Mouse (Mus musculus) liver, embryonic 14.5 days (tissue): ENCODE measurements at regions not wholly inside any gene's neighbourhood (a gene's known extent, or its start where the extent isn't known, plus 50 kb on each side); places are given as distances from the start of the nearest gene placed in this dataset.
A peak's percentile ranks its signal among the peaks of the same experiment; 100 is the strongest.

Experiments
- ATAC-seq: fragments of 200-750 bp; cut with Nextera tagmentation; 2 replicates; pipeline ENCODE4 v1.8.0; 2017; ENCODE audit warnings: moderate number of reproducible peaks, mild to moderate bottlenecking, moderate library complexity; ENCODE audit not compliant: insufficient read depth
- DNase-seq, 3 experiments: peaks; one replicate each; pipeline ENCODE4 v3.0.0-alpha.2; 2012 to 2013; ENCODE audit warnings: low read depth in 3 of 3, low spot score in 3 of 3
- H3K27ac ChIP-seq: fragments of 300-500 bp; sonication (generic); 2 replicates; pipeline ENCODE4 v1.5.1; 2014; ENCODE audit warnings: moderate library complexity, mild to moderate bottlenecking, control low read depth, inconsistent platforms
- H3K27me3 ChIP-seq: fragments of 300-500 bp; sonication (generic); 2 replicates; pipeline ENCODE4 v1.6.1; 2014; ENCODE audit warnings: mild to moderate bottlenecking, low read length, moderate library complexity; ENCODE audit not compliant: control insufficient read depth, insufficient read depth
- H3K36me3 ChIP-seq: fragments of 300-500 bp; sonication (generic); replicated peaks from 2 replicates; pipeline ENCODE4 v1.6.1; 2014; ENCODE audit warnings: low read depth; ENCODE audit not compliant: control insufficient read depth, insufficient read depth
- H3K4me1 ChIP-seq, 2 experiments: fragments of 200-500 bp in 1 of 2; fragments of 300-500 bp in 1 of 2; sonication (generic) in 1 of 2; replicated peaks; 2 replicates each; pipeline ENCODE4 v1.6.1; 2012 to 2014; ENCODE audit warnings: antibody characterized with exemption in 1 of 2, inconsistent platforms in 1 of 2, low read length in 1 of 2; ENCODE audit not compliant: control insufficient read depth in 2 of 2, insufficient read depth in 2 of 2
- H3K4me2 ChIP-seq: fragments of 300-500 bp; sonication (generic); 2 replicates; pipeline ENCODE4 v1.6.1; 2014; ENCODE audit warnings: low read depth, mild to moderate bottlenecking, control low read depth, moderate library complexity
- H3K4me3 ChIP-seq, 2 experiments: fragments of 200-500 bp in 1 of 2; fragments of 300-500 bp in 1 of 2; sonication (generic) in 1 of 2; 2 replicates each; pipeline ENCODE4 v1.5.1; 2012 to 2014; ENCODE audit warnings: low read depth in 2 of 2, low read length in 2 of 2, mild to moderate bottlenecking in 2 of 2, control low read depth in 1 of 2, inconsistent platforms in 1 of 2, moderate library complexity in 1 of 2; ENCODE audit not compliant: insufficient read depth in 1 of 2
- H3K9ac ChIP-seq: fragments of 300-500 bp; sonication (generic); replicated peaks from 2 replicates; pipeline ENCODE4 v1.6.1; 2014; ENCODE audit warnings: mild to moderate bottlenecking, control low read depth, moderate library complexity
- H3K9me3 ChIP-seq: fragments of 300-500 bp; sonication (generic); 2 replicates; pipeline ENCODE4 v1.6.1; 2016; ENCODE audit warnings: low read length, mixed read lengths; ENCODE audit not compliant: control insufficient read depth
- CTCF ChIP-seq: IDR thresholded peaks from 2 replicates; pipeline ENCODE4 v1.5.1; 2016; ENCODE audit warnings: antibody characterized with exemption, low read depth, control low read depth
- EP300 ChIP-seq: IDR thresholded peaks from 2 replicates; pipeline ENCODE4 v1.6.1; 2016; ENCODE audit warnings: antibody characterized with exemption, low read depth
- WGBS: fragments of 180-500 bp; shearing (Covaris S2); extraction: QIAGEN DNeasy Blood & Tissue Kit; methylation state at CpG from one replicate; pipeline ENCODE4 v1.1.7; 2014; ENCODE audit not compliant: insufficient replicate concordance; 5-methylcytosine and 5-hydroxymethylcytosine counted together

- ATAC-seq, result no peak
- 63% methylated on average over 5 of the region's 5 CpGs for WGBS
- H3K4me1 ChIP-seq, result peaks cover 0 to 15% of the 10 kb centered on the region in 2 experiments; a peak in 2 of 4 replicates
- no peak overlapping the region for H3K27ac ChIP-seq
- no peak overlapping the region for H3K4me3 ChIP-seq
- TF ChIP-seq EP300 (no peak), CTCF (no peak)
- H3K27me3 ChIP-seq, result no peaks in the 10 kb centered on the region
- no peak overlapping the region for H3K4me2 ChIP-seq
- H3K9me3 ChIP-seq, result no peaks in the 10 kb centered on the region
- no peak overlapping the region for H3K9ac ChIP-seq
- no peak for DNase-seq
- no peaks in the 10 kb centered on the region for H3K36me3 ChIP-seq
Observed at GRCm38 (mm10) chr13:28665150-28665549, 288.4 kb downstream of the Sox4 start.

GRCm38 (mm10) chr13:28664698-28665097 is 288.8 kb downstream of the Sox4 start:
- TF ChIP-seq CTCF, result no peak
- no peak for TF ChIP-seq EP300
- 53% methylated on average over 4 of the region's 4 CpGs for WGBS
- Histone ChIP-seq H3K27me3 (no peaks in the 10 kb centered on the region), H3K9ac (no peak overlapping the region), H3K27ac (no peak overlapping the region), H3K4me2 (no peak overlapping the region), H3K4me3 (no peak overlapping the region), H3K9me3 (no peaks in the 10 kb centered on the region), H3K4me1 (peaks cover 0 to 15% of the 10 kb centered on the region in 2 experiments; a peak in 2 of 4 replicates), H3K36me3 (no peaks in the 10 kb centered on the region)
- DNase-seq (no peak), ATAC-seq (no peak)

GRCm38 (mm10) chr13:28663950-28664681 is 289.4 kb downstream of the Sox4 start:
- DNase-seq, result no peak
- 42% methylated on average over 7 of the region's 7 CpGs for WGBS

GRCm38 (mm10) chr13:28663459-28663858 is 290.1 kb downstream of the Sox4 start:
- Histone ChIP-seq H3K4me3 (no peak overlapping the region), H3K4me2 (no peak overlapping the region), H3K9ac (no peak overlapping the region), H3K4me1 (peaks cover 0 to 15% of the 10 kb centered on the region in 2 experiments; a peak in 2 of 4 replicates), H3K36me3 (no peaks in the 10 kb centered on the region), H3K27me3 (no peaks in the 10 kb centered on the region), H3K27ac (no peak overlapping the region), H3K9me3 (no peaks in the 10 kb centered on the region)
- no peak for TF ChIP-seq CTCF
- no peak for TF ChIP-seq EP300
- no peak for ATAC-seq
- no peak for DNase-seq
- WGBS, result 26% methylated on average over 5 of the region's 5 CpGs

More at GRCm38 (mm10) chr13:28663950-28664681, 289.4 kb downstream of the Sox4 start:
- no peak overlapping the region for H3K27ac ChIP-seq
- no peak overlapping the region for H3K4me2 ChIP-seq
- H3K36me3 ChIP-seq, result no peaks in the 10 kb centered on the region
- H3K27me3 ChIP-seq, result no peaks in the 10 kb centered on the region
- no peaks in the 10 kb centered on the region for H3K9me3 ChIP-seq
- peaks cover 0 to 15% of the 10 kb centered on the region in 2 experiments; a peak in 2 of 4 replicates for H3K4me1 ChIP-seq
- no peak overlapping the region for H3K9ac ChIP-seq
- H3K4me3 ChIP-seq, result no peak overlapping the region
- TF ChIP-seq EP300 (no peak), CTCF (no peak)
- ATAC-seq, result no peak

- no peaks in the 10 kb centered on the region for H3K9me3 ChIP-seq
- H3K27ac ChIP-seq, result no peak overlapping the region
- no peaks in the 10 kb centered on the region for H3K36me3 ChIP-seq
- ATAC-seq (peak; percentile 79), DNase-seq (peak in 1 of 3 experiments; percentile 23)
- H3K4me2 ChIP-seq, result no peak overlapping the region
- no peaks in the 10 kb centered on the region for H3K27me3 ChIP-seq
- 24% methylated on average over 3 of the region's 3 CpGs for WGBS
- no peak overlapping the region for H3K4me3 ChIP-seq
- peaks cover 0 to 13% of the 10 kb centered on the region in 2 experiments; a peak in 2 of 4 replicates for H3K4me1 ChIP-seq
- TF ChIP-seq EP300 (no peak), CTCF (no peak)
- H3K9ac ChIP-seq, result no peak overlapping the region
Observed at GRCm38 (mm10) chr13:28662316-28662752, 291.2 kb downstream of the Sox4 start.
